Mouse (Mus musculus): ENCODE results near the gene Ap3b1. TPM values are rescaled to one million over a fixed set of nuclear protein-coding genes. Genes with fewer than 3 reads are reported as not detected.

Gene Ap3b1
- polyA plus RNA-seq, 1 experiment = 40.2 TPM

- no peak overlapping the region for H3K4me3 ChIP-seq (ENCODE audit: insufficient read depth, low read length)
- TF ChIP-seq CTCF (IDR thresholded peaks at IDR 0.05; ENCODE audit: extremely low read depth, insufficient read depth, low read length) = no peak
- no peak for TF ChIP-seq POLR2A (IDR thresholded peaks at IDR 0.05; ENCODE audit: extremely low read depth, insufficient read depth, low read length)
- no peak overlapping the region for H3K27ac ChIP-seq (ENCODE audit: insufficient read depth, low read length)
- H3K4me1 ChIP-seq (ENCODE audit: control insufficient read depth, insufficient read depth, low read length) = peaks cover 9% of the 10 kb centered on the region
These were observed 13.3 kb downstream of the Ap3b1 start for GRCm38 (mm10) chr13:94372066-94372465.

GRCm38 (mm10) chr13:94374131-94374530 lies 15.4 kb downstream of the Ap3b1 start:
- H3K4me3 ChIP-seq (ENCODE audit: insufficient read depth, low read length) = no peak overlapping the region
- H3K4me1 ChIP-seq (ENCODE audit: control insufficient read depth, insufficient read depth, low read length) = peaks cover 4% of the 10 kb centered on the region
- no peak overlapping the region for H3K27ac ChIP-seq (ENCODE audit: insufficient read depth, low read length)
- TF ChIP-seq CTCF (IDR thresholded peaks at IDR 0.05; ENCODE audit: extremely low read depth, insufficient read depth, low read length) = no peak

DNA sequence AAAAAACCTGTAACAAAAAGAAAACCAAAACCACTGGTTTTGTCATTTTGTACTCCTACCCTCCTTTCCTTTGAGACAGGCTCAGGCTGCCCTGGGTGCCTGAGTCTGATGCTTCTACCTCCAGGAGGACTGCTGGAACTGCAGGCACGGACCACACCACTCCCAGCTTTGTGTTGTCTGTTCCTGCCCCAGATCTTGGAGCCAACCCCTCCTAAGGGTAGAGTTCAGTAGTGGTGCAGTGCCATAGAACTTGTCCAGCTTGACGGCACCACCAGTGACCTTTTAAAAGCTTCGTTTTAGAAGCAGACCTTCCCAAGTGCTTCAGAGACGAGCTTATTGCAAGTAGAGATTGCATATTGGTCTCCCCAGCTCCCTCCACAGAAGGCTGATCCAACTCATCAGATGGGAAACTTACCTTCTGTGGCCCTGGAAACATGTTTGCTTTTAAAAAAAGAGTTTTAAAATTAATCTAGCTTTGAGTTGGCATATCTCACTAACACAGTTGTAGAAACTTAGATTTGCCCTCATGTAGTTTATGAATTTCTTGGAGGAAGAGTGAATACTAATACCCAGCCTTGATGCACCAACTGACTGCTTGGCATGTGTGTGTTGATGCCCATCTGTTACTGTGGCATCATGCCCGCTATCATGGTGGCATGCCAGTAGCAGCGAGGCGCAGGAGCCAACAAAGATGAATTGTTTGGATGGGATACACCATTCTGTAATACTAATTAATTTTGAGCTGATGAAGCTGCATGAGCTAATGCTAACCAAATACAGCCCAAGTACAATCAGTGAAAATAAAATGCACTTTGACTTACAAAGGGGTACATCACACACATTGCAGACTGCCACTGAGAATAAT lies 17.0 kb downstream of the Ap3b1 start:
- no peak for TF ChIP-seq POLR2A (IDR thresholded peaks at IDR 0.05; ENCODE audit: extremely low read depth, insufficient read depth, low read length)
- TF ChIP-seq CTCF (IDR thresholded peaks at IDR 0.05; ENCODE audit: extremely low read depth, insufficient read depth, low read length) = no peak
- Histone ChIP-seq H3K27ac (ENCODE audit: insufficient read depth, low read length) (no peak overlapping the region), H3K4me1 (ENCODE audit: control insufficient read depth, insufficient read depth, low read length) (peaks cover 4% of the 10 kb centered on the region), H3K4me3 (ENCODE audit: insufficient read depth, low read length) (no peak overlapping the region)

DNA sequence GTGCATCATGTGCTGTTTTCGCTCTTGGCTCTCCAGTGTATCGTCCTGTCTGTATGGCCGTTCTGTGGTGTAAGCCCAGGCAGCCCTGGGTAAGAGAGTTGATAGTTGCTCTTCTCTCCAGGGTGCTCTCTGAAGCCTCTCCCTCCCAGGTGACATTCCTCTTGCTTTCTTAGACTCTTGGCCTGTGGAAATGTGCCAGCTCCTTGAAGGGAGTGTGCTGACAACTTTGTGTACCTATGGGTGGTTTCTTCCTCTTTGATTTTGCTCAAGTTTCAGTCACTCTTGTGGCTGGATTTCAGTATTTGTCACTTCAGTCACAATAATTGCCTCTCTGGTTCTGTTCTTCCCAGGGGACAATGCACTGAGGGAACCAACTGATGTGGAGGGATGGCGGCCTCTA lies 20.2 kb downstream of the Ap3b1 start:
- Histone ChIP-seq H3K4me1 (ENCODE audit: control insufficient read depth, insufficient read depth, low read length) (peaks cover 5% of the 10 kb centered on the region), H3K27ac (ENCODE audit: insufficient read depth, low read length) (no peak overlapping the region), H3K4me3 (ENCODE audit: insufficient read depth, low read length) (no peak overlapping the region)
- TF ChIP-seq CTCF (IDR thresholded peaks at IDR 0.05; ENCODE audit: extremely low read depth, insufficient read depth, low read length) (no peak), POLR2A (IDR thresholded peaks at IDR 0.05; ENCODE audit: extremely low read depth, insufficient read depth, low read length) (no peak)

DNA sequence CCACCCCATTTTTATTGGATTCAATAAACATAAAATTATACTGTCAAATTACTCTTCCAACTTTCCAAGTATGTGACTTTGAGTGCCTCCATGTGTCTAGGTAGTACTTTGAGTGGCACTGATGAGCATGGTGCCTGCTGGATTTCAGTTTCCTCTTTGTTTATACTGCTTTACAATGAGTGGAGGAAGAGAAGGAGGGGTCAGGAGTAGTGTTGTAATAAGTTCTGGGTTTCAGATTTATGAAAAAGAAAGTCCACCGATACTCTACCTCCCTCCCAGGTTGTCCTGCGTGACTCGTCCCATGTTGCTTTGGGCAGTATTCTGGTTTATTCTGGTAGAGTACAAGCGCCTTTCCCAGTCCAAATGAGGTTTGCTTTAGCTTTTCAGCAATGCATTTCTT lies 22.7 kb downstream of the Ap3b1 start:
- H3K4me3 ChIP-seq (ENCODE audit: insufficient read depth, low read length) = no peak overlapping the region
- H3K27ac ChIP-seq (ENCODE audit: insufficient read depth, low read length) = no peak overlapping the region
- no peak for TF ChIP-seq CTCF (IDR thresholded peaks at IDR 0.05; ENCODE audit: extremely low read depth, insufficient read depth, low read length)
- no peak for TF ChIP-seq POLR2A (IDR thresholded peaks at IDR 0.05; ENCODE audit: extremely low read depth, insufficient read depth, low read length)
- H3K4me1 ChIP-seq (ENCODE audit: control insufficient read depth, insufficient read depth, low read length) = peaks cover 4% of the 10 kb centered on the region

- no peak for TF ChIP-seq CTCF (IDR thresholded peaks at IDR 0.05; ENCODE audit: extremely low read depth, insufficient read depth, low read length)
- no peak for TF ChIP-seq POLR2A (IDR thresholded peaks at IDR 0.05; ENCODE audit: extremely low read depth, insufficient read depth, low read length)
- H3K4me1 ChIP-seq (ENCODE audit: control insufficient read depth, insufficient read depth, low read length) = peaks cover 4% of the 10 kb centered on the region
- H3K4me3 ChIP-seq (ENCODE audit: insufficient read depth, low read length) = no peak overlapping the region
- H3K27ac ChIP-seq (ENCODE audit: insufficient read depth, low read length) = no peak overlapping the region
These were observed 23.3 kb downstream of the Ap3b1 start for GRCm38 (mm10) chr13:94381829-94382675.

- Histone ChIP-seq H3K4me3 (ENCODE audit: insufficient read depth, low read length) (no peak overlapping the region), H3K27ac (ENCODE audit: insufficient read depth, low read length) (no peak overlapping the region), H3K4me1 (ENCODE audit: control insufficient read depth, insufficient read depth, low read length) (peaks cover 4% of the 10 kb centered on the region)
- TF ChIP-seq CTCF (IDR thresholded peaks at IDR 0.05; ENCODE audit: extremely low read depth, insufficient read depth, low read length) (no peak), POLR2A (IDR thresholded peaks at IDR 0.05; ENCODE audit: extremely low read depth, insufficient read depth, low read length) (no peak)
These were observed 26.3 kb downstream of the Ap3b1 start for GRCm38 (mm10) chr13:94384931-94385570.

- TF ChIP-seq POLR2A (IDR thresholded peaks at IDR 0.05; ENCODE audit: extremely low read depth, insufficient read depth, low read length) = no peak
- TF ChIP-seq CTCF (IDR thresholded peaks at IDR 0.05; ENCODE audit: extremely low read depth, insufficient read depth, low read length) = no peak
- no peak overlapping the region for H3K27ac ChIP-seq (ENCODE audit: insufficient read depth, low read length)
- peaks cover 2% of the 10 kb centered on the region for H3K4me1 ChIP-seq (ENCODE audit: control insufficient read depth, insufficient read depth, low read length)
- no peak overlapping the region for H3K4me3 ChIP-seq (ENCODE audit: insufficient read depth, low read length)
These were observed 29.8 kb downstream of the Ap3b1 start for GRCm38 (mm10) chr13:94388566-94388965.

DNA sequence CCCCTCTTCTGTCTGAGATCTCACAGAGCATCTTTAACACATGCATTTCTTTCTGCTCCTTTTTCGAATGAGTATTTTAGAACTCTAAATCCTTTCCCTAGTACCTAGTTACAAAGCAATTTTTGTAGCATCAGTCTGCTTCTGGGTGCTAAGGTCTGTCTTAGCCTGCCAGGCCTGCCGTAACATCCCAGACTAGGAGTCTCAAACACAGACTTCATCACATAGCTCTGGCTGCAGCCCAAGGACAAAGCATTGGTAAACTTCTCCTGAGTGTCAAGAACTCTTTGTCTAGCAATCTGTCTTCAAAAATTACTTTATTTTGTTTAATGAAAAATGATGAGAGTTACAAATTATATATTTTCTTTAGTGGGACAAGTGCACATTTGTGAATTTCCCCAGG lies 30.8 kb downstream of the Ap3b1 start:
- Histone ChIP-seq H3K4me1 (ENCODE audit: control insufficient read depth, insufficient read depth, low read length) (peaks cover 2% of the 10 kb centered on the region), H3K27ac (ENCODE audit: insufficient read depth, low read length) (no peak overlapping the region), H3K4me3 (ENCODE audit: insufficient read depth, low read length) (no peak overlapping the region)
- no peak for TF ChIP-seq CTCF (IDR thresholded peaks at IDR 0.05; ENCODE audit: extremely low read depth, insufficient read depth, low read length)
- TF ChIP-seq POLR2A (IDR thresholded peaks at IDR 0.05; ENCODE audit: extremely low read depth, insufficient read depth, low read length) = no peak
